Mouse (Mus musculus) heart, adult 2 months (tissue): ENCODE measurements around the gene Cmah. TPM values are rescaled to one million over a fixed set of nuclear protein-coding genes. Genes with fewer than 3 reads are reported as not detected.

Source experiments
- DNase-seq, 2 experiments: peaks; one replicate each; pipeline ENCODE4 v3.0.0; 2021
- H3K27ac ChIP-seq: fragments of 200-600 bp; 2 replicates; pipeline ENCODE4 v1.8.1; 2022
- H3K27me3 ChIP-seq: fragments of 200-500 bp; 2 replicates; pipeline ENCODE4 v1.6.1; 2012; ENCODE audit warnings: mild to moderate bottlenecking, low read length, inconsistent platforms, mixed read lengths; ENCODE audit not compliant: control insufficient read depth, insufficient read depth
- H3K36me3 ChIP-seq: fragments of 200-500 bp; 2 replicates; pipeline ENCODE4 v1.6.1; 2012; ENCODE audit warnings: low read length, inconsistent platforms; ENCODE audit not compliant: control insufficient read depth, insufficient read depth
- H3K4me1 ChIP-seq: fragments of 200-500 bp; 2 replicates; pipeline ENCODE4 v1.6.1; 2011; ENCODE audit warnings: low read length; ENCODE audit not compliant: control insufficient read depth, insufficient read depth
- H3K4me3 ChIP-seq: fragments of 200-600 bp; 2 replicates; pipeline ENCODE4 v1.8.1; 2022
- H3K79me2 ChIP-seq: fragments of 200-500 bp; replicated peaks from 2 replicates; pipeline ENCODE4 v1.6.1; 2012; ENCODE audit warnings: mild to moderate bottlenecking, inconsistent platforms, low read length, moderate library complexity, mixed read lengths; ENCODE audit not compliant: control insufficient read depth, insufficient read depth
- H3K9ac ChIP-seq: fragments of 200-500 bp; 2 replicates; pipeline ENCODE4 v1.6.1; 2012; ENCODE audit warnings: low read depth, mild to moderate bottlenecking, control low read depth, inconsistent platforms, low read length, mixed read lengths
- CTCF ChIP-seq: fragments of 200-600 bp; IDR thresholded peaks from 2 replicates; pipeline ENCODE4 v1.8.1; 2022; ENCODE audit warnings: antibody characterized with exemption, mild to moderate bottlenecking, moderate library complexity
- EP300 ChIP-seq: fragments of 200-500 bp; IDR thresholded peaks from 2 replicates; pipeline ENCODE4 v1.6.1; 2011; ENCODE audit warnings: low read depth, low read length, control low read depth; ENCODE audit not compliant: insufficient read depth
- POLR2A ChIP-seq: fragments of 200-500 bp; IDR thresholded peaks from 2 replicates; pipeline ENCODE4 v1.6.1; 2011; ENCODE audit warnings: mild to moderate bottlenecking, low read depth, low read length, control low read depth; ENCODE audit not compliant: insufficient read depth
- WGBS: fragments of 180-500 bp; shearing (Covaris S2); methylation state at CpG from one replicate; pipeline ENCODE4 v1.1.7; 2018; 5-methylcytosine and 5-hydroxymethylcytosine counted together
- intact Hi-C: fragments of 180-260 bp; cut with DNase I; formaldehyde crosslinking; loops from one replicate; pipeline ENCODE4 v1.15.1; 2025
- polyA plus RNA-seq: library from polyadenylated mRNA; depleted of rRNA; stranded (reverse); fragments of >200 nt; gene quantifications from 2 replicates; pipeline ENCODE4 v1.2.3, GENCODE M21; 2012
- total RNA-seq, 2 experiments: library from RNA; stranded (reverse); gene quantifications; 2 replicates each; pipeline ENCODE4 v1.2.3; 2021

The Cmah gene
- total and polyA plus RNA-seq, 3 experiments = 0.84 to 4.0 (median 2.7) TPM

DNA sequence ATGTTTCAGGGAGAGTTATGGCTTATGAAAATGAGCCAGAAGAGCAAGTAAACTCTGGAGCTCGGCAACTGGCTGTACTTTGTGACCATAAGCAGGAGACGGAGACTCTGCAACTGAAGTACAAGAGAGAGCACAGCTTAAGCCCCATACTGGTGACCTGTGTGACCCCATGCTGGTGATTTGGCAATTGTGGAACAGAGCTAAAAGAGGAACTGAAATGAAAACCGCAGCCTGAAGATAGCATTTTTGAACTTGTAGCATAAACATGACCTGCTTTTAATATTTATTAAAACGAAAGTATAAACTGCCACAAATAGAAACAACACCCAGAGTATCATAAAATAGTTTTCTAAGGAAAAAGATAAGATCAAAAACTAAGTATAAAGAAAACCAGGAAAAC, 117.5 kb downstream of the Cmah start:
- Histone ChIP-seq H3K27ac (no peak overlapping the region), H3K4me1 (peaks cover 11% of the 10 kb centered on the region), H3K27me3 (no peaks in the 10 kb centered on the region), H3K4me3 (no peak overlapping the region), H3K9ac (no peak overlapping the region), H3K36me3 (peaks cover 8% of the 10 kb centered on the region), H3K79me2 (no peaks in the 10 kb centered on the region)
- DNase-seq = peak in 1 of 2 experiments; percentile 48
- TF ChIP-seq POLR2A = no peak
- no peak for TF ChIP-seq EP300
- TF ChIP-seq CTCF = no peak
- intact Hi-C loops = loop anchor here (10.0 kb wide), 1 partner anchor 110 kb away; no protein-coding TSS in a partner anchor
- WGBS = 50% methylated on average over 4 of the region's 4 CpGs

- TF ChIP-seq CTCF (no peak), EP300 (no peak), POLR2A (no peak)
- peaks cover 11% of the 10 kb centered on the region for H3K4me1 ChIP-seq
- peaks cover 8% of the 10 kb centered on the region for H3K36me3 ChIP-seq
- H3K27me3 ChIP-seq = no peaks in the 10 kb centered on the region
- no peak for DNase-seq
- H3K79me2 ChIP-seq = no peaks in the 10 kb centered on the region
- no peak overlapping the region for H3K4me3 ChIP-seq
- no peak overlapping the region for H3K27ac ChIP-seq
- intact Hi-C loops = loop anchor here (10.0 kb wide), 1 partner anchor 110 kb away; no protein-coding TSS in a partner anchor
- 68% methylated on average over 3 of the region's 3 CpGs for WGBS
- H3K9ac ChIP-seq = no peak overlapping the region
Measured at GRCm38 (mm10) chr13:24445166-24445565, 118.0 kb downstream of the Cmah start.

DNA sequence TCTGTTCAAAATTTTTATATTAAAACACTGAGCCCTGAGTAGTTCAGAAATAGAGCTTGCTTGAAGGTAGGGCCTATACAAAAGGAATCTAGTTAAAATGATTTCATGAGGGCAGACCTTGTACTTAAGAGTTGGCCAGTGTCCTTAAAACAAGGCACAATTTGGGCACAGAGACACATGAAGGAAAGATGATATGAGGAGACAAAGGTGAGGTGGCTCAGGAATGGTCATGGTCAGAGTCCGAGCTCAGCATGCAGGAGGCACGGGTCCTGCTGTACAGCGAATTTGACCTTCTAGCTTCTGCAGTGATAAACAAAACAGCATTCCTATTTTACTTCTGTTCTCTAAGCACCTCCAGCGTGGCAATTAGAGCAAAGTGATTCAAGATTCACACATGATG, 118.9 kb downstream of the Cmah start:
- H3K79me2 ChIP-seq = no peaks in the 10 kb centered on the region
- H3K4me3 ChIP-seq = no peak overlapping the region
- H3K36me3 ChIP-seq = peaks cover 8% of the 10 kb centered on the region
- 86% methylated on average over 4 of the region's 4 CpGs for WGBS
- intact Hi-C loops = loop anchor here (10.0 kb wide), 1 partner anchor 111 kb away; no protein-coding TSS in a partner anchor
- peaks cover 11% of the 10 kb centered on the region for H3K4me1 ChIP-seq
- no peak for TF ChIP-seq CTCF
- TF ChIP-seq EP300 = no peak
- TF ChIP-seq POLR2A = no peak
- H3K27ac ChIP-seq = no peak overlapping the region
- H3K9ac ChIP-seq = no peak overlapping the region
- H3K27me3 ChIP-seq = no peaks in the 10 kb centered on the region
- no peak for DNase-seq

- Histone ChIP-seq H3K27me3 (no peaks in the 10 kb centered on the region), H3K9ac (no peak overlapping the region), H3K79me2 (no peaks in the 10 kb centered on the region), H3K4me3 (no peak overlapping the region), H3K36me3 (peaks cover 8% of the 10 kb centered on the region), H3K4me1 (peaks cover 10% of the 10 kb centered on the region), H3K27ac (no peak overlapping the region)
- intact Hi-C loops = loop anchor here (10.0 kb wide), 1 partner anchor 112 kb away; no protein-coding TSS in a partner anchor
- DNase-seq = no peak
- TF ChIP-seq CTCF (no peak), POLR2A (no peak), EP300 (no peak)
- WGBS = 66% methylated on average over 5 of the region's 5 CpGs
Measured at GRCm38 (mm10) chr13:24447043-24447442, 119.8 kb downstream of the Cmah start.

DNA sequence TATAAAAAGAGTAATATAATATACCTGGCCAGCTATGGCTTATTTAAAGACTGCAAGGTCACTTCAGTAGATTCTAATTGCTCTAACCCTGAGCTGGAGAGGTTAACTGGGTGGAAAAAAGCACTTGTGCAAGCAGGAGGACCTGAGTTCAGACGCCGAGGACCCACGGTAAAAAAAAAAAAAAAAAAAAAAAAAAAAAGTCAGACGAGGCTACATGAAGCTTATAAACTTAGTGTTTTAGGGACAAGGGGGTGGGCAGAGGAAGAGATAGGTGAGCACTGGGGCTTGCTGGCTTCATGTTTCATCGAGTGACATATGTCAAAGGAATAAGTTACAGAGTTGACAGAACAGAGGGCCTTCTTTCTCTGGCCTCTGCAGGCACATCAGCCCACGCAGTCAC, 121.4 kb downstream of the Cmah start:
- peaks cover 7% of the 10 kb centered on the region for H3K4me1 ChIP-seq
- H3K4me3 ChIP-seq = no peak overlapping the region
- intact Hi-C loops = loop anchor here (10.0 kb wide), 1 partner anchor 114 kb away; no protein-coding TSS in a partner anchor
- peaks cover 5% of the 10 kb centered on the region for H3K36me3 ChIP-seq
- no peak overlapping the region for H3K9ac ChIP-seq
- 76% methylated on average over 5 of the region's 6 CpGs for WGBS
- H3K27me3 ChIP-seq = no peaks in the 10 kb centered on the region
- no peak for TF ChIP-seq POLR2A
- no peak for TF ChIP-seq EP300
- no peak for TF ChIP-seq CTCF
- no peak for DNase-seq
- H3K27ac ChIP-seq = no peak overlapping the region
- no peaks in the 10 kb centered on the region for H3K79me2 ChIP-seq

DNA sequence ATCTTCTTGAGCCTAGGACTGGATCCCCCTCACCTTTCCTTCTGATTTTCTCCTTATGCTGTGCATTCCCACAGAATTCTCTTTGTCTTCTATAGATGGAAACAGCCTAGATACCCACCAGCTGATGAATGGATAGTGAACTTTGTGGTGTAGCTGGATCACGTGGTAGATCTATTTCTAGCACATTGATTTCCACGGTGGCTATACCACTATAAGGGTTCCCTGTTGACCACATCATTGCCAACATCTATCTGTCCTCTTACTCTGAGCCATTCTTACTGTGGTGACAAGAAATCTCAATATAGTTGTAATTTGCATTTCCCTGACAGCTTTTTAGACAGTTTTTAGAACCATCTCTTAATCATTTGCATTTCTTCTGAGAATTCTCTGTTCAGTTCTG, 124.3 kb downstream of the Cmah start:
- Histone ChIP-seq H3K4me1 (no peaks in the 10 kb centered on the region), H3K9ac (no peak overlapping the region), H3K27me3 (no peaks in the 10 kb centered on the region), H3K27ac (no peak overlapping the region), H3K4me3 (no peak overlapping the region), H3K79me2 (no peaks in the 10 kb centered on the region), H3K36me3 (no peaks in the 10 kb centered on the region)
- 48% methylated on average over 2 of the region's 2 CpGs for WGBS
- TF ChIP-seq EP300 = no peak
- TF ChIP-seq POLR2A = no peak
- intact Hi-C loops = no loop called here
- no peak for DNase-seq
